Mouse (Mus musculus): ENCODE measurements around the gene Pias1. TPM values are rescaled to one million over a fixed set of nuclear protein-coding genes. Genes with fewer than 3 reads are reported as not detected.

Pias1 gene
- polyA plus RNA-seq, 1 experiment from 2014 or later: 22.0 TPM

DNA sequence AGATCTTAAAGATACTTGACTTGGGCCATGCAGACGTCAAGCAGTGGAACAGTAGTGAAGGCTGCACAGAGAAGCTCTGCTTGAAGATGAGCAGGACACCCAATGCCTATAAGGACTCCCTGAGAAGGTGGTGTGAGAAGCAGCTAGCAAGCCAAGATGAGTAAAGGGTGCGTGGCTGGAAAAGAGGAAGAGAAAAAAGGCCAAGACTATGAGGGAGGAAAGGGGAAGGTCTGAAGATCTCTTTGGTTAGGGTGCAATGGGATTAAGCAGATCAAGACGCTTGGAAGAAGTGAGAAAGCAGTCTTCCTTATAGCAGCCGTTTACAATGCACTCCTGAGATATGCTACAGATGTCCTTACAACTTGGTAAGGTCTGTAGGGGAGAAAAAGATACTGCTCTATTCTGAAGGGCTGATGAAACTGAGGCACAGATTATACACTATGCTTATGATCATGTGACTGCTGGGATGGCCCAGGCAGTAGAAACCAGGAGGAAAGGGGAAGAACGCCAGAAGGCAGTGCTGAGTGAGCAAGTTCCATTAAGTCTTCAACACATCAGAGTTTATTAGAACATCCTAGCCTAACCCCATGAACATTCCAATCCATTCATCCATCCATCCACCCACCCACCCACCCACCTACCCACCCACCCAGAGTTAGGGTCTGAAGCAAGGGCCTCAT, 74.2 kb downstream of the Pias1 start:
- Histone ChIP-seq H3K4me3 (ENCODE audit: low read depth, low read length) (no peak overlapping the region), H3K27ac (ENCODE audit: low read depth, low read length) (no peak overlapping the region), H3K9ac (ENCODE audit: low read depth, low read length) (no peak overlapping the region), H3K36me3 (ENCODE audit: control insufficient read depth, insufficient read depth) (peaks cover 36% of the 10 kb centered on the region), H3K9me3 (ENCODE audit: control insufficient read depth) (no peaks in the 10 kb centered on the region), H3K27me3 (replicated peaks; ENCODE audit: control insufficient read depth, insufficient read depth, low read length) (no peaks in the 10 kb centered on the region), H3K4me2 (replicated peaks; ENCODE audit: low read depth) (no peak overlapping the region), H3K4me1 (replicated peaks; ENCODE audit: control insufficient read depth, insufficient read depth, low read length) (no peaks in the 10 kb centered on the region)
- no peak for ATAC-seq
- WGBS: 82% methylated on average over 5 of the region's 5 CpGs
- no peak for TF ChIP-seq CTCF (IDR thresholded peaks at IDR 0.05; ENCODE audit: low read depth)

DNA sequence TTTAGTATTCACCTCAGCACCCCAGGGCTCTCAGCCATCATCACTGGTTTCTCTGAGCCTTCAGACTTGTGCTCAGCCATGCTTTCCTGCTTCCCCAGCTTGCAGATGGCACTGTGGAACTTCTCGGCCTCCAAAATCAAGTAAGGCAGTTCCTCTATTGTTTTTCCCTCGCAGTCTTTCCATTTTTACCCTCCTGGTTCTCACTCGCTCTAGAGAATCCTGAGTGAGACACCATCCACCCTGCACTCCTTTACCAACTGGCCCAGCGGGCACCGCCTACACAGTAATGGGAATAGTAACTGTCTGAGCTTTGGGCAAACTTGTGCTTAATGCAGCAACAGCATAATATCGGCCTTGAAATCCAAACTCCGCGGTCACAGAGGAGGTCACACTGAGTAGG, 82.7 kb downstream of the Pias1 start:
- TF ChIP-seq CTCF (IDR thresholded peaks at IDR 0.05; ENCODE audit: low read depth): no peak

DNA sequence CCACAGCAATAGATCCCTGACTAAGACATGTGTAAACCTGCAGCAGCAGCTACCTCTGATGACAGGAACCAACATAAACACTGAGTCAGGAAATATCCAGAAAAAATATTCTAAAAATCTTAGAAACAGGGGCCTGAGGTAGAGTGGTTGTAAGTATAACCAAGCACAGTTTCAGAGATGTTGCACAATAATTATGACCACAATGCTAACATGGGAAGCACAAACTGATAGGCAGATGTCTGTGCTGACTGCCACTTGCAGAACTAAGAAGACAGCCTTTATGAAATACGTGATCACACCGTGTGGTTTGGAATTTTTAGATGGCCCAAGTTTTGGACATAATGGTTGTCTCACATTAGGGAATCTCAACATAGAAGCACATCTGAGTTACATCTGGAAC, 83.9 kb downstream of the Pias1 start:
- no peak for TF ChIP-seq CTCF (IDR thresholded peaks at IDR 0.05; ENCODE audit: low read depth)
- WGBS: 96% methylated on average over 2 of the region's 2 CpGs
- H3K4me2 ChIP-seq (replicated peaks; ENCODE audit: low read depth): no peak overlapping the region
- H3K27me3 ChIP-seq (replicated peaks; ENCODE audit: control insufficient read depth, insufficient read depth, low read length): no peaks in the 10 kb centered on the region
- no peak overlapping the region for H3K27ac ChIP-seq (ENCODE audit: low read depth, low read length)
- no peak overlapping the region for H3K9ac ChIP-seq (ENCODE audit: low read depth, low read length)
- no peak for ATAC-seq
- H3K36me3 ChIP-seq (ENCODE audit: control insufficient read depth, insufficient read depth): peaks cover 27% of the 10 kb centered on the region
- no peaks in the 10 kb centered on the region for H3K4me1 ChIP-seq (replicated peaks; ENCODE audit: control insufficient read depth, insufficient read depth, low read length)
- H3K9me3 ChIP-seq (ENCODE audit: control insufficient read depth): no peaks in the 10 kb centered on the region
- no peak overlapping the region for H3K4me3 ChIP-seq (ENCODE audit: low read depth, low read length)

More for the DNA sequence above, 82.7 kb downstream of the Pias1 start:
- ATAC-seq: no peak
- H3K4me1 ChIP-seq (replicated peaks; ENCODE audit: control insufficient read depth, insufficient read depth, low read length): no peaks in the 10 kb centered on the region
- H3K4me2 ChIP-seq (replicated peaks; ENCODE audit: low read depth): no peak overlapping the region
- H3K27me3 ChIP-seq (replicated peaks; ENCODE audit: control insufficient read depth, insufficient read depth, low read length): no peaks in the 10 kb centered on the region
- peaks cover 33% of the 10 kb centered on the region for H3K36me3 ChIP-seq (ENCODE audit: control insufficient read depth, insufficient read depth)
- H3K9me3 ChIP-seq (ENCODE audit: control insufficient read depth): no peaks in the 10 kb centered on the region
- H3K27ac ChIP-seq (ENCODE audit: low read depth, low read length): no peak overlapping the region
- WGBS: 96% methylated on average over 8 of the region's 8 CpGs
- no peak overlapping the region for H3K4me3 ChIP-seq (ENCODE audit: low read depth, low read length)
- no peak overlapping the region for H3K9ac ChIP-seq (ENCODE audit: low read depth, low read length)

DNA sequence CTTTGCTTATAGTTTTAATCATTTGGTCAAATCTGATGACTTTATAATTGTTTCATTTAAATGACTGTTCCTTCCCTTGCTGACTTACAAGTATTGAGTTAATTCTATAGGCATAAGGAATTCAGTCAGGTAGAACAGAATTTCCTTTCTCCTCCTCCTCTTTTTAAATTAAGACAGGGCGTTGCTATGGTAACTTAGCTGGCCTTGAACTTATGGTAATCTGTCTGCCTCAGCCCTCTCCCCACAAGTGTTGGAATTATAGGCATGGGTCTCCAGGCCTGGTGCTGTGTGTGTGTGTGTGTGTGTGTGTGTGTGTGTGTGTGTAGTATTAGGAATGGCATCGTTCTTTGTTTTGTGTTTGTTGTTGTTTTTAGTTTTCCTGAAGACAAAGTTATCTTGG, 86.0 kb downstream of the Pias1 start:
- no peak for ATAC-seq
- Histone ChIP-seq H3K4me2 (replicated peaks; ENCODE audit: low read depth) (no peak overlapping the region), H3K9me3 (ENCODE audit: control insufficient read depth) (no peaks in the 10 kb centered on the region), H3K27ac (ENCODE audit: low read depth, low read length) (no peak overlapping the region), H3K27me3 (replicated peaks; ENCODE audit: control insufficient read depth, insufficient read depth, low read length) (no peaks in the 10 kb centered on the region), H3K4me3 (ENCODE audit: low read depth, low read length) (no peak overlapping the region), H3K4me1 (replicated peaks; ENCODE audit: control insufficient read depth, insufficient read depth, low read length) (no peaks in the 10 kb centered on the region), H3K36me3 (ENCODE audit: control insufficient read depth, insufficient read depth) (peaks cover 27% of the 10 kb centered on the region), H3K9ac (ENCODE audit: low read depth, low read length) (no peak overlapping the region)
- no peak for TF ChIP-seq CTCF (IDR thresholded peaks at IDR 0.05; ENCODE audit: low read depth)
- 94% methylated on average over 2 of the region's 2 CpGs for WGBS

DNA sequence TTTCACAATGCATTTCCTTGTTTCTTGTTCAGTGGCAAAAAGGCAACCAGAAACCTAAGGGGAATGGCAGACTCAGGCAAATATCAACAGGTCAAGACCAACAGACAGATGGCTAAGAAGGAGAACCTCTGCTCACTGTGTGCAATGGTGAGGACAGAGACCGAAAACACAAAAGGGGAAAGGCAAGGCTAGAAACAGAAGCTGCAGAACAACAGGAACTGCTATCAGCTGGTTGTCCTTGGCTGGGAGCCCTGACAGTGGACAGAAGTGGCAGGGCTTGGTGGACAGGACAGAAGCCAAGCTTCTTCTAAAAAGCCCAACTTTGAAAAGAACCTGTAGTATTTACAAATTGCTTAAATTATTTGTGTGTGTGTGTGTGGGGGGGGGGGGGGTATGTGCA, 93.2 kb downstream of the Pias1 start:
- 82% methylated on average over 1 of the region's 1 CpGs for WGBS
- H3K9me3 ChIP-seq (ENCODE audit: control insufficient read depth): no peaks in the 10 kb centered on the region
- TF ChIP-seq CTCF (IDR thresholded peaks at IDR 0.05; ENCODE audit: low read depth): no peak
- H3K4me1 ChIP-seq (replicated peaks; ENCODE audit: control insufficient read depth, insufficient read depth, low read length): no peaks in the 10 kb centered on the region
- no peak overlapping the region for H3K27ac ChIP-seq (ENCODE audit: low read depth, low read length)
- peaks cover 22% of the 10 kb centered on the region for H3K36me3 ChIP-seq (ENCODE audit: control insufficient read depth, insufficient read depth)
- ATAC-seq: no peak
- no peaks in the 10 kb centered on the region for H3K27me3 ChIP-seq (replicated peaks; ENCODE audit: control insufficient read depth, insufficient read depth, low read length)
- H3K9ac ChIP-seq (ENCODE audit: low read depth, low read length): no peak overlapping the region
- no peak overlapping the region for H3K4me3 ChIP-seq (ENCODE audit: low read depth, low read length)
- no peak overlapping the region for H3K4me2 ChIP-seq (replicated peaks; ENCODE audit: low read depth)

DNA sequence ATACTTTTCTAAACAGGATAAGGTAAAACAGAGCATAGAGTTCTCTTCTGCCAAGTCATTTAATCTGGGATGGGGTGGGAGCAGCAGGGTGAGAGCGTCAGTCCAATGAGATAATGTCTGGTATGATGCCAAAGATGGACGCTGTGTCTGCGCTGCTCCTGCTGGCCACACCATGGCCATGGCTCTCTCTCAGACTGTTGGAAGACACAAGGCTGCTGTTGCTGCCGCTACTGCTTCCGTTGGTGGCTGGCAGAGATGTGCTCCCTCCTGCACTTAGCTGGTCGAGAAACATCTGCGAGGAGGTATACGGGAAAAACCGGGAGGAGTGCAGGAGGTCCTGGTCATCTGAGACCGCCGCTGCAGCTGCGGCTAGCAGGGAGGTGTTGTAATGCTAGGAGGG, 105.9 kb downstream of the Pias1 start:
- WGBS: 73% methylated on average over 12 of the region's 12 CpGs
- TF ChIP-seq CTCF (IDR thresholded peaks at IDR 0.05; ENCODE audit: low read depth): peak; percentile 41
- Histone ChIP-seq H3K4me1 (replicated peaks; ENCODE audit: control insufficient read depth, insufficient read depth, low read length) (no peaks in the 10 kb centered on the region), H3K27me3 (replicated peaks; ENCODE audit: control insufficient read depth, insufficient read depth, low read length) (no peaks in the 10 kb centered on the region), H3K4me3 (ENCODE audit: low read depth, low read length) (no peak overlapping the region), H3K4me2 (replicated peaks; ENCODE audit: low read depth) (no peak overlapping the region), H3K36me3 (ENCODE audit: control insufficient read depth, insufficient read depth) (peaks cover 47% of the 10 kb centered on the region), H3K27ac (ENCODE audit: low read depth, low read length) (no peak overlapping the region; the same call in 1 of the 2 replicates), H3K9ac (ENCODE audit: low read depth, low read length) (no peak overlapping the region), H3K9me3 (ENCODE audit: control insufficient read depth) (no peaks in the 10 kb centered on the region)
- ATAC-seq: no peak
